Mouse (Mus musculus) liver, embryonic 14 days (tissue): ENCODE results near the gene Nkpd1. TPM values are rescaled to one million over a fixed set of nuclear protein-coding genes. Genes with fewer than 3 reads are reported as not detected.

Source experiments
- polyA plus RNA-seq: library from polyadenylated mRNA; depleted of rRNA; stranded (reverse); fragments of >200 nt; gene quantifications from 2 replicates; pipeline ENCODE4 v1.2.3, GENCODE M21; 2012; rRNA removed

The Nkpd1 gene
- polyA plus RNA-seq: 0.03 TPM in 2 replicates

GRCm38 (mm10) chr7:19517652-19518365 lies at the start of gene Nkpd1:
Gene Nkpd1, plus strand, starts transcription at chr7:19517838.

GRCm38 (mm10) chr7:19508150-19508923 lies 9.3 kb upstream of the Nkpd1 start, which contains the start of the genes Bloc1s3 and Trappc6a:
Gene Bloc1s3, minus strand, starts transcription at chr7:19508367.
Gene Trappc6a, plus strand, starts transcription at chr7:19508395.

GRCm38 (mm10) chr7:19562643-19563410 lies 45.2 kb downstream of the Nkpd1 start, which contains the start of gene Ppp1r37:
Gene Ppp1r37, minus strand, starts transcription at chr7:19563076.

Other genes with a start within 250 kb of the Nkpd1 start
- 35.5 and 39.5 TPM in 2 replicates for gene Vasp, start 246.0 kb upstream of the Nkpd1 start, polyA plus RNA-seq
- gene Ppm1n, start 237.8 kb upstream of the Nkpd1 start, polyA plus RNA-seq: 0.03 TPM in 1 of 2 replicates, not detected in the other
- 2.9 and 3.9 TPM in 2 replicates for gene Rtn2, start 235.2 kb upstream of the Nkpd1 start, polyA plus RNA-seq
- 0.06 and 0.07 TPM in 2 replicates for gene Fosb, start 207.8 kb upstream of the Nkpd1 start, polyA plus RNA-seq
- gene Ercc1, start 173.1 kb upstream of the Nkpd1 start, polyA plus RNA-seq: 8.6 and 9.6 TPM in 2 replicates
- gene Cd3eap, start 158.4 kb upstream of the Nkpd1 start, polyA plus RNA-seq: 7.3 and 7.5 TPM in 2 replicates
- gene Ppp1r13l, start 158.1 kb upstream of the Nkpd1 start, polyA plus RNA-seq: 1.7 and 1.9 TPM in 2 replicates
- 9.9 and 11.5 TPM in 2 replicates for gene Ercc2, start 135.8 kb upstream of the Nkpd1 start, polyA plus RNA-seq
- gene Klc3, start 113.7 kb upstream of the Nkpd1 start, polyA plus RNA-seq: 0.16 and 0.23 TPM in 2 replicates
- 0.14 and 5.3 TPM in 2 replicates for gene Ckm, start 113.1 kb upstream of the Nkpd1 start, polyA plus RNA-seq
- gene Mark4, start 59.0 kb upstream of the Nkpd1 start, polyA plus RNA-seq: 2.2 and 2.6 TPM in 2 replicates
- 1.7 and 1.9 TPM in 2 replicates for gene Exoc3l2, start 54.5 kb upstream of the Nkpd1 start, polyA plus RNA-seq
- gene Bloc1s3, start 9.5 kb upstream of the Nkpd1 start, polyA plus RNA-seq: 1.8 and 2.1 TPM in 2 replicates
- 19.8 and 25.1 TPM in 2 replicates for gene Trappc6a, start 9.4 kb upstream of the Nkpd1 start, polyA plus RNA-seq
- gene Ppp1r37, start 45.2 kb downstream of the Nkpd1 start, polyA plus RNA-seq: 17.7 and 19.6 TPM in 2 replicates
- gene Zfp296, start 59.4 kb downstream of the Nkpd1 start, polyA plus RNA-seq: 0.66 and 0.83 TPM in 2 replicates
- 29.5 and 35.4 TPM in 2 replicates for gene Gemin7, start 59.8 kb downstream of the Nkpd1 start, polyA plus RNA-seq
- gene Clasrp, start 86.6 kb downstream of the Nkpd1 start, polyA plus RNA-seq: 19.1 and 20.8 TPM in 2 replicates
- 1.3 and 1.5 TPM in 2 replicates for gene Relb, start 111.6 kb downstream of the Nkpd1 start, polyA plus RNA-seq
- gene Clptm1, start 147.2 kb downstream of the Nkpd1 start, polyA plus RNA-seq: 19.1 and 22.8 TPM in 2 replicates
- 439 and 482 TPM in 2 replicates for gene Apoc2, start 160.1 kb downstream of the Nkpd1 start, polyA plus RNA-seq
- 2.8 and 3.9 TPM in 2 replicates for gene Gm44805, start 163.6 kb downstream of the Nkpd1 start, polyA plus RNA-seq
- 77.5 and 93.8 TPM in 2 replicates for gene Apoc4, start 163.6 kb downstream of the Nkpd1 start, polyA plus RNA-seq
- gene Apoc1, start 174.8 kb downstream of the Nkpd1 start, polyA plus RNA-seq: 191 and 192 TPM in 2 replicates
- gene Apoe, start 181.3 kb downstream of the Nkpd1 start, polyA plus RNA-seq: 2,192 and 2,254 TPM in 2 replicates
- 46.5 and 58.9 TPM in 2 replicates for gene Tomm40, start 197.6 kb downstream of the Nkpd1 start, polyA plus RNA-seq
- 7.6 and 8.0 TPM in 2 replicates for gene Nectin2, start 232.6 kb downstream of the Nkpd1 start, polyA plus RNA-seq